8 mouse cellular contexts compared by ENCODE assay signal in genomic region chr12:21784403-21784802, GRCm38 (mm10).
DNase-seq lines count a peak whose midpoint lies in the region; ATAC-seq and TF ChIP-seq lines count a peak whose summit lies in the region.
"Not testable (repeated sequence)": the region's sequence is repeated elsewhere in the genome, so short reads cannot be mapped to it uniquely, and the experiment has no call there.

No protein-coding gene starts in this region.

- not testable (repeated sequence) for H3K36me3 ChIP-seq in forebrain, embryonic 15.5 days; kidney, adult 2 months (ENCODE audit: control insufficient read depth, insufficient read depth, low read length)

- WGBS in forebrain, embryonic 15.5 days, result 4% methylated on average over 23 of the region's 39 CpGs
- WGBS in kidney, adult 2 months, result 2% methylated on average over 31 of the region's 39 CpGs

- not testable (repeated sequence) for TF ChIP-seq CTCF in kidney, adult 2 months (conservative IDR thresholded peaks at IDR 0.05; ENCODE audit: insufficient read depth, insufficient read length, low read depth, low read length)

- ATAC-seq in forebrain, embryonic 15.5 days (replicated peaks), result not testable (repeated sequence)

- not testable (repeated sequence) for H3K9ac ChIP-seq in forebrain, embryonic 15.5 days (replicated peaks)

- DNase-seq in brain, adult 2 months (ENCODE audit: low read depth, low spot score), result peak; percentile 0
- DNase-seq in heart, postnatal 10 days, result peak; percentile 56 to 66
- DNase-seq in kidney, adult 2 months, result peak; percentile 48
- DNase-seq in liver, result peak; percentile 70
- peak; percentile 67 to 82 for DNase-seq in lung, postnatal 4 days
- peak; percentile 7 for DNase-seq in right cerebral cortex, postnatal 14 days
- peak; percentile 30 to 54 for DNase-seq in urinary bladder, postnatal 36 days (ENCODE audit: low spot score in 2 of 2)

- not testable (repeated sequence) for H3K9me3 ChIP-seq in forebrain, embryonic 15.5 days

- intact Hi-C loops in heart, postnatal 10 days (cut with DNase I), result not testable (repeated sequence)

- peak overlapping the region; percentile 30 for H3K4me3 ChIP-seq in forebrain, embryonic 15.5 days
- H3K4me3 ChIP-seq in kidney, adult 2 months (ENCODE audit: insufficient read depth, low read depth, low read length), result peak overlapping the region; percentile 5; the same call in 1 of the 2 replicates

- not testable (repeated sequence) for H3K27me3 ChIP-seq in forebrain, embryonic 15.5 days; kidney, adult 2 months (replicated peaks; ENCODE audit: control insufficient read depth, insufficient read depth, low read length)

- H3K4me2 ChIP-seq in forebrain, embryonic 15.5 days (replicated peaks), result peak overlapping the region; percentile 27; the same call in 1 of the 2 replicates

- H3K27ac ChIP-seq in forebrain, embryonic 15.5 days (replicated peaks); kidney, adult 2 months (ENCODE audit: insufficient read depth, low read depth, low read length): not testable (repeated sequence)

- H3K4me1 ChIP-seq in forebrain, embryonic 15.5 days; kidney, adult 2 months (ENCODE audit: control insufficient read depth, insufficient read depth, low read length): not testable (repeated sequence)

- TF ChIP-seq POLR2A in kidney, adult 2 months (IDR thresholded peaks at IDR 0.05; ENCODE audit: low read depth, low read length), result not testable (repeated sequence)

Comparison
In these comparisons a context has a peak if more than half of its experiments do, and no peak if none do; other contexts are left out.
1. DNase-seq: peak in every context shown above with its lines; median percentile 74 in lung, postnatal 4 days; 70 in liver; 61 in heart, postnatal 10 days; 48 in kidney, adult 2 months; 42 in urinary bladder, postnatal 36 days; 7 in right cerebral cortex, postnatal 14 days; 0 in brain, adult 2 months.